Mouse (Mus musculus): Measurements from ENCODE around the gene Fam19a2. TPM values are rescaled to one million over a fixed set of nuclear protein-coding genes. Genes with fewer than 3 reads are reported as not detected.

Fam19a2 gene
- total RNA-seq (2021): 1 to 10 TPM; 1.4 to 1.7 TPM
- long read RNA-seq, experiment 1, full-length matches to known transcripts: 2 of 3 reads
- long read RNA-seq, experiment 1, partial matches to known transcripts: 0 of 3 reads
- long read RNA-seq, experiment 1, other reads (novel, unspliced or antisense): 1 of 3 reads
- long read RNA-seq, experiment 2, full-length matches to known transcripts: 1 of 3 reads
- long read RNA-seq, experiment 2, partial matches to known transcripts: 1 of 3 reads
- long read RNA-seq, experiment 2, other reads (novel, unspliced or antisense): 1 of 3 reads

DNA sequence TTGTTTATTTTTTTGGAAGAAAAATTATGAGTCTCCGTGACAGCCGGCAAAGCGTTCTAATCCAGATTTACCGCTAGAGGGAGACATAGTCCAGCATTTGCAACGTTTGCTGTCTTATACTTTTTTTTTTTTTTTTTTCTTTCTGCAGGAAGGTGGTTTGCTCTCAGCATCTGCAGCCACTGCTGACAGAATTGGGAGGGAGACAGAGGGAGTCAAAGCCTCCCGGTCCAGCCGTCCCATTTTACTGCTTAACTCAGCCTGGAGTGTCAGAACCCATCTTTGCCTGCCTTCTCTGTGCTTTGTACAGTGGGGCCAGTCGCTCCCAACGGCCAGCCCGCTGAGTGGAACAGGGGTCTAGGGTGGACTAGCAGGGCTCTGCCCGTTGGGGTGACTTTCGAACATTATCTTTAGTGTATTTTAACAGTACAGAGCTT is at the start of gene Fam19a2:
Gene Fam19a2, plus strand, starts transcription at position 121 of the 434 bp plus-strand sequence.
- DNase-seq (ENCODE audit: low spot score in 2 of 2): peak in 1 of 2 experiments; percentile 35

DNA sequence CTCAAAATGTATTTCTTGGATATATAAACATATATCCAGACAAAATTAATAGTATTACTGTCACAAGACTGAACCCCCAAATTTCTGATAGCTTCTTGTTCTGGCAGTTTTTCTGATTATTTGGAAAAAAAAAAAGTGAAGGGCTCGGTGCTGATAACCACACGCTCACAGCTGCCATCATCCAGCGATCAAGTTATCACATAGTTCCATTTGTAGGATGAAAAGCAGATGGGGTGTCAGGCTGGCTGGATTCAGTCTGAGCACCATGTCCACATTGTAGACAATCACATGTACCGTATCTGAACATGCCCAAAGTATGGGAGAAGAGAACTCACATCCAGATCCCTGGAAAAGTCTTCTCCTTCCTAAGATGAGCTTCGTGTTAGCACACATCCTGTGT is 41.0 kb upstream of the Fam19a2 start:
- no peak for DNase-seq (ENCODE audit: low spot score in 2 of 2)

DNA sequence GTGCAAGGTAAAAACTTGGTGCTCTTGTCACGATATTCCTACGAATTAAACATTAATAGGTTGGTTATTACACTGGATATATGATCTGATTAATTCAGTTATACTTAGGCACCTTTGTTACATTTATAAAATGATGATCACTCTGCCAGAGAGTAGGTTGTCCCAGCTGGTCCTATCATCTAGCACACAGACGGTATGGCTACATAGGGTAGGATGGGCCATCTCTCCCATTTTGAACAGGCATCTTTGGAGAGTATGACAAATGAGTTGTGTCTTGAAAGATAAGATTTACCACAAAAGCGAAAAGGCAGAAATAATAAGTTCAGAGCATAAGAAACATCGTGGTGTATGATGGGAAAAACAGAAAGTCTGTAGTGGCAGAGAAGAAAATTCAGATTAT is 34.4 kb upstream of the Fam19a2 start:
- no peak for DNase-seq (ENCODE audit: low spot score in 2 of 2)

DNA sequence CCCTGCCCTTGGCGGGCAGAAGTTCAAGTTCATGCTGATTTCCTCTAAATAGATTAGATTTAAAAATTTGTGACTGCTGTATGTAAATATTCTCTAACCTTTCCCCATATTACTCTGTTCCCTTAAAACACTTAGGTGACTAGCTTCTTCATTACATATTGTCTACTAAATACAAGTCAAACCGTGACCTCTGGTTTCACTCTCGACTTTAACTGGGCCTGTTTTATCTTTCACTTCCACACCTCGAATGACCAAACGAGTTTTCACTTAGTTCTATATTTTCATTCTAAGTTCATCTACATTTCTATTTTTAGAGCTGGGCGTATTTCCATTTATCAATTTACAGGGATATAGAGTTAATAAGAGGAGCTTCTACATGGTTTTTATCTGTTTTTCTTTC is 15.7 kb upstream of the Fam19a2 start:
- DNase-seq (ENCODE audit: low spot score in 2 of 2): no peak

DNA sequence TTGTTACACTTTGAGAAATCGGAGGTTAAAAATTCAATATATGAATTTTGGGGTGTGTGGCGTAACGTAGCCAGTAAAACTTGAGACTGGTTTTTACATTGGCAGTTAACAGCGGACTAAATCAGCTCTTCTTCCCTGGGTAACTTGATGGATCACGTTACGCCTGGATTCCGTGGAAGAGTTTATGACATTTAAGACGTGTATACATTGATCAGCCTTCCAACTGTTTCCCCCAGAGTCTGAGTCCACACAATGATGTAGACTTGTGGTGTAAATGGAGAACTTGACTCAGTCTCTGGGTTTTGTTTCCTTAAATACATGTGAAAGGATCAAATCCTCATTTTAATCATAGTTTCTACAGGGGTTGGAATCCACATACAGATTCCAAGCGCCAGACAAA is 11.9 kb upstream of the Fam19a2 start:
- DNase-seq (ENCODE audit: low spot score in 2 of 2): no peak

DNA sequence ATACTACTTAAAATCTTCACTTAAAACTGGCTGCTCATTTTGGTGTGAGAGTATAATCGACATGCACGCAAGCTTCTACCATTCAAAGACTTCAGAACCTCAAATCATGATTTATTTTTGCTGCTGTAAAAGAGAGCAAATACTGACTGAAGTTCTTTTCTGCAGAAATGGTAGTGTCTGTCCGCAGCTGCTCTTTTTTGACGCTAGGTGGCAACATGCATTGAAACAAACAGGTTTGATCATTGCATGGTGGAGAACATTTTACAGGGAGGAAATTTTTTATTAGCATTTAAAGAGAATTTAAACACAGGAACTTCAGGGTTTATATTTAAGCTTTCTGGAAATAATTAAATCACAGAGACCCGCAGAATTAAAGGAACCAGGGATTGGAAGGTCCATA is 9.5 kb upstream of the Fam19a2 start:
- DNase-seq (ENCODE audit: low spot score in 2 of 2): no peak

DNA sequence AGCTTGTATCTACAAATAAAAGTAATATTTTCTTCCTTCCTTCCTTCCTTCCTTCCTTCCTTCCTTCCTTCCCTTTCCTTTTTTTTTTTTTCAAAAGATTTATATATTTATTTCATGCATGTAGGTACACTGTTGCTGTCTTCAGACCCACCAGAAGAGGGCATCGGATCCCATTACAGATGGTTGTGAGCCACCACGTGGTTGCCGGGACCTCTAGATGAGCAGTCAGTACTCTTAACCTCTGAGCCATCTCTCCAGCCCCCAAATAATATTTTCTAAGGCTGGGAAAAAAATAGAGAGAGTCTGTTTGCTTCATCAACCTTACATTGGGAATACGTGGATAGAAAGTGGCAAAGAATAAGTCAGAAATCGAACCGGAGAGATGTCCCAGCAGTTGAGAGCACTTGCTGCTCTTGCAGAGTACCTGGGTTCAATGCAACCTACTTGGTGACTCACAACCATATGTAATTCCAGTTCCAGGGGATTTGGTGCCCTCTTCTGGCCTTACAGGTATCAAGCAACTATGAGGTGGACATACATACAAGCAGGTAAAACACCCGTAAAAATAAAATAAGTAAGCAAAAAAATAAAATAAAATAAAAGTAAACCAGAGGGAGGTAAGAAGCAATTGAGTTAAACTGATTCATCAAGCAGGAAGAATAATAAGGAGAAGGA is 8.0 kb upstream of the Fam19a2 start:
- DNase-seq (ENCODE audit: low spot score in 2 of 2): no peak

DNA sequence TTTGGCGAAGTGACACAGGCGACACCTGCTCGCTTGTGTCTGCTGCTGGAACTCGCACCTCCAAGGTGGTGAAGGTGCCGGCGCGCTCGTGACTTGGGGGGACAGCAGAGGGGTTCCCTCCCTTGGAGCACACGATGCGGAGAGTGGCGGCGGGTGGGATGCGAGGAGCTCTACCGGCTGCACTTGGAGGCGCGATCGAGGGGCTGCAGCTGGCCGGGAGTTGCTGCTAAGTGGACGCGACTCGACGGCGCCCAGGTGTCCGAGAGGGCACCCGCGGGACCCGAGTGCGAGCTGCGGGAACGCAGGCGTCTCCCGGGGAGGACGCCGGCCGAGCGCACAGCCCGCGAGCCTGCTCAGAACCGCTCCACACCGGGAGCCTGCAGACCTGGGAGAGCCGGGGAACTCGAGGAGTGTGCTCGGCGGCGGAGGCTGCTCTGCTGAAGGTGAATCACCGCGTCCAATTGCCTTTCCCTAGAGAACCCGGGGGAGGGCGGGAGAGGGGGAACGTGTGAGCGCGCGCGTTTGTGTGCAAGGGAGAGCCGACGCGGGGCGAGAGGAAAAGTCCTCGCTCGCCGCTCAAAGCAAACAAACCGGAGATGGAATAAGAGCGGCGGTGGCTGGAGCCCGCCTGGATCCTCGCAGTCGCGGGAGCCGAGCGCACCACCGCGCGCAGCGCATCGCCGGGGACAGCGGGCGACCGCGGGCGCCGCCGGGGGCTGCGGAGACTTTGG is 830 bp downstream of the Fam19a2 start:
- peak; percentile 34 to 52 for DNase-seq (ENCODE audit: low spot score in 2 of 2)

DNA sequence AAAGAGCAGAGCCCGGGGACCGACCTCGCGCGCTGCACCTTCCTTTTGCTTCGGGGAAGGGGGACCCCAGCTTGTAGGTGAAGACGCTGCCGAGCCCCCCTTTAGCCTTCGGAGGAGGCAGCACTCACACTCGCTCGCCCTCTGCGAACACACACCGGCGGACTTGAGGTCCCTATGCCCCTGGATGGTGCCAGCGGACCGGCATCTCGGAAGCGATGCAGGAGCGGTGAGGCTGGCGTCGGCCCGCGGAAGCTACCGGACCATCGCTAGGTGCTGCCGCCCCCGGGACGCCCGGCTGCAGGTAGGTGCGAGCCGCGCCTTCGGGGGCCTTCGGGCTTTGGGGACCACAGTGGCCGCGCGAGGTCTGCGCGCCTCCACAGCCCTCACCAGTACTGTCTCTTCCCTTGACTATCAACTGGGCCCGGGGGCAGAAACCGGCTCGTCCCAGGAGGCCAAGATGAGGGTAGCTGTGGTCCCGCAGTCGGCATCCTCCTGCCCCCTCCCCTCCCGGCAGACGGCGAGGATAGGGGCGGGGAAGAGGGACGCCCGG is 1.5 kb downstream of the Fam19a2 start:
- DNase-seq (ENCODE audit: low spot score in 2 of 2): peak in 1 of 2 experiments; percentile 23

DNA sequence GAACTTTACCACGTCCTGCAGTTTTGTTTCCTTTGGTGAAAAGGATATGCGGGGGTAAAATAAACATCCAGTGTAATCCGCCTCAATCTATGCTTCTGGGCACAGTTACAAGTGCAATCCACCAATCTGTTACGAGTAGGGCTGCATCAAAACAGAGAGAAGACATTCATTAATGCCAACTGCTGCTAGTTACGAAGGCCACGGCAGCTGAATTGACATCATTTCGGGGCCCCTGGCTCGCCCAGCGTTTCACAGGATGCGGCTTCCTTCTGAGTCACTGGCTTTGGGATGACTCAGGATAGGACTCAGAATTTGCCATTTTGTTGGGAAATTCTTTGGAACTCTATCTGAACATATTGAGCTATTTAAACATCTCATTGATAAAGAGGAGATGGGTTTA is 4.8 kb downstream of the Fam19a2 start:
- peak in 1 of 2 experiments; percentile 14 for DNase-seq (ENCODE audit: low spot score in 2 of 2)

DNA sequence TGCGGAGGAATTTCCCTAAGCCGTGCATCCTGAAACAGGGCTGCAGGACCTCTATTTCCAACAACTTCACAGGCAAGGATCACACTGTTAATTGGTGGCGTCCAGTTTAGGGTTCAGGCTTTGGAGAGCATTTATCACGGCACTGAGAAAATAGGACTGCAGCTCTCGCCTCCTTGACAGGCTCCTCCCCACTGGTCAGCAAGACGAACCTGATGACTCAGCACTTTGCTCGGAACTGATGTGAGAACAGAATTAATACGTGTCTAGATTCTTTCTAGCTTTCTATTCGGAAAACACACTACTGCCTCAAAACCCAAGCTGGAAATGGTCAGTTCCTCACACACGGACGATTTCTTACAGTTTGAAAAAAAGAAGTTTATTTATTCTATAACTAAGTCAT is 10.8 kb downstream of the Fam19a2 start:
- no peak for DNase-seq (ENCODE audit: low spot score in 2 of 2)

DNA sequence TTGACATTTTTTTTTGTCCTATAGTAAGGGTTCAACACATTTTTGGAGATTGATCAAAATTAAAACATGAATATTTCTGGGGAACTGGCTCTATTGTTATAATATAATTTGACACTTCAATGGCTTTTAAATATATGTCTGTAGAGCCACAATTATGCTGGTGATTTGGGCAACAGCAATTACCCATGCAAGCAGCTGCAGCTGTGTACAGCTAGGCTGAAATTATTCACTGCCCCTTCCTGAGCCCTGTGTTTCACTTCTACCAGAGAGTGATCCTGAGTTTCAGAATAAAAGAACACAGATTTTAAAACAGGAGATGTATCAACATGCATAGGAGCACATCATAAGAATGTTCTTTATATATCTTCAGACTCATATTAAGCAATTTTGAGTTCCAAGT is 43.5 kb downstream of the Fam19a2 start:
- no peak for DNase-seq (ENCODE audit: low spot score in 2 of 2)

DNA sequence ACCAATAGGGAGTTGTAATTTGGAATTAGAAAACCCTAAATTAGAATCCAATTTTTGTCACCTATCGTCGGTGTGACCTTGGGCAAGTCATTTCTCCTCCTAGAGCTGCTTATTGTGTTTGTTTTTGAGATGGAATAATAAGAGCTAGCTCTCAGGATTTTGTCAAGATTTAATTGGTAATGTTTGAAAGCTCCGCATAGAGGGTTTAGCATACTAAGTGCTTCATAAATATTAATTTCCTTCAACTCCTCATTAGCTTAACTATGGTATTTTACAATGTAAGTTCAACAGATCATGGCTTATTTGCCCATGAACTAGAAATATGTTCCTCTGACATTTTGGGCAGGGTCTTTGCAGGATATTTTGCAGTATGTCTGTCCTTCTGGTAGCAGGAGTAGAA is 62.5 kb downstream of the Fam19a2 start:
- DNase-seq (ENCODE audit: low spot score in 2 of 2): no peak

DNA sequence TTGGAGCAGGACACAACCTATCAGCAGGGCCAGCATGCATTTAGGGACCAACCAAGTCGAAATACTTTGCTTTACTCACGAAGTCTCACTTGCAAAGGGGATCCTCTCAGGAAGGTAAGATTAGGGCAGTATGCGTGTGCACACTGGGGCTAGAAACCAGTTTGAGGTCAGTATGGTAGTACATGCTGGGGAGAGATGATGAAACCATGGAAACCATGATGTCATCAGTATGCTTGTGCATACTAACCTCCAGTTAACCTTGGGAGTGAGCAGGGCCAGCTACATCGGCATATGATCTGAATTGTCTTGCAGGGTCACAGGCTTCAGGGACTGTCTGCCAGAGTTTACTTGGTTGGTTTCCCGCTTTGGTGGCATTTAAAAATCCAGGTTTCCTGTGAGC is 77.5 kb downstream of the Fam19a2 start:
- DNase-seq (ENCODE audit: low spot score in 2 of 2): no peak

DNA sequence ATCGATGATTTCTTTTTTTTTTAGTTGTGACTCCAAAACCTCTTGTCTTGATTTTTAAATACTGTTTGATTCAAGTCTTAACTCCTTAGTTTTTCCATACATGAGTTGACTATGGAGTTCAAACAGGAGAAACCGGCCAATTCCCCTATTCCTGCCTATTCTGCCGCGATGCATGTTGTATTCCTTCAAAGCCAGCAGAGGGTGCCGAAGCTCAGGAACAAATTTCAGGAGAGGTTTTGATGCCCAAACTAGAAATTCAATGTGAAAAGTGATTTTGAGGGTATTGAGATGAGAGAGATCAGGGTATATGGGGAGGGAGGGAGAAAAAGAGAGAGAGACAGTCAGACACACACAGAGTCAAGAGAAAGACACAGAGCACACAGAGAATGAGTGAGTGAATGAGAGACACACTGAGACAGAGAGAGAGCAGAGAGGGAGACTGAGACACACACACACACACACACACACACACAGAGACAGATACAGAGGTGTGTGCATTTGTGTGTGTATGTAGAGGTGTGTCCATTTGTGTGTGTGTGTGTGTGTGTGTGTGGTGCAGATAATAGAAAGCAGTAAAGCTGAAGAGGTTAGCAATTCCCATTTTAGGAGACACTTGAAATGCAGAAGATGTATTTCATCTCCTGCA is 78.9 kb downstream of the Fam19a2 start:
- no peak for DNase-seq (ENCODE audit: low spot score in 2 of 2)

DNA sequence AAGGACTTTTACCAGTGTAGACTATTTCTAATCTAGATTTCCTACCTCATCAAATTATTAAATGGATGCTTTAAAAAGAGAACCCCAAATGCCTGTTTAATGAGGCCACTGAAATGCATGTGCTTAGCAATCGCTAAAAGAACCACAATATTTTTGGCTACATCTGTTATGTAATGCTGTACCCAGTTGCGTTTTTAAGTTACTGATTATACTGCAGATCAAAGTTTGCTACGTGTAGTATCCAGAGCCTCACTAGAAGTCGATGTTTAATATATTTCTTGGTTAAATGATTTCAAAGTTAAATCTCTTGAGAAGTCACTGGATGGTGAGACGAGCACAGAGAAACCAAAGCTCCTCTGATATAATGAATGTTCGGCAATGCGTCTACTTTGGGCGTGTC is 82.5 kb downstream of the Fam19a2 start:
- no peak for DNase-seq (ENCODE audit: low spot score in 2 of 2)

DNA sequence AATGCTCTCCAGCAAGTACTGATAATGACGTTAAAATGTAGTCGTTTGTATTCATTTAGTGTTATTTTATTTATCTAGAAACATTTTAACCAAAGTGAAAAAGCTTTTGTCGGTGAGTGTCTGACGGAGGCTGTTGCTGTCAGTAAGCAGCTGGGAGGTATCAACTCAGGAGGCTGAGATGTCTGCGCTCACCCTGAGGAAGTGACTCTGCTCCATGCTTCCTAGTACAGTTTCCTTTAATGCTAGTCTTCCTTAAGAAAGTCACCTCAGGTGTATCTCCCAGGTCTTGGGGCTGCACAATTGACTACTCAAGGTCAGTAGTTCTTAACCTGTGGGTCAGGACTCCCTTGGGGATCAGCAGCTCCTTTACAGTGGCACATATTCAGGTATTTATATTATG is 89.9 kb downstream of the Fam19a2 start:
- no peak for DNase-seq (ENCODE audit: low spot score in 2 of 2)

DNA sequence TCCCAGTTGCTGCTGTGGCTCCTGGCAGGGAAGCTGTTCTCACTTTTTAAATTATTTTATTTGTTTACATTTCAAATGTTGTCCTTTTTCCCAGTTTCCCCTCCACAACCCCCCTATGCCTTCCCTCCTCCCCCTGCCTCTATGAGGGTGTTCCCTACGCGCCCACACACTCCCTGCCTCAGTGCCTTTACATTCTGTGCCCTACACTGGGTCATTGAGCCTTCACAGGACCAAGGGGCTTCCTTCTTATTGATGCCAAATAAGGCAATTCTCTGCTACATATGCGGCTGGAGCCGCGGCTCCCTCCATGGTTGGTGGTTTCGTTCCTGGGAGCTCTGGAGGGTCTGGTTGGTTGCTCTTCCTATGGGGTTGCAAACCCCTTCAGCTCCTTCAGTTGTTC is 93.2 kb downstream of the Fam19a2 start:
- no peak for DNase-seq (ENCODE audit: low spot score in 2 of 2)

DNA sequence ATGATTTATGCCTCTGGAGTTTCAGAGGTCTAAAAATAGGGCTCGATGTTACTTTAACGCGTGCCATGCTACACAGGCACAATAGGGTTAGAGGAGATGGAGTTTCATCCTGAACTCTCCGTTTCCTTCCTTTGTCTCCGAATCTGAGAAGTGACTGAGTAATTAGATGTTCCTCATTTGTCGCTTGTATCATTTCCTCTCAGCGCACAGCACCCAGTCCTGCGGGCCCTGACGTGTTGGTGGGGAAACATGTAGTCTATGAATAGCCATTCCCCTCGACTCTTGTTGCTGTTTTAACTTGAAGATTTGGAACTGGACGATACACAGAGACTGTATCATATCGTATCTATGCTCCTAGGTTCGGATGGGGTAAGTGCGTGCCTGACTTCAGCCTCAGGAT is 96.7 kb downstream of the Fam19a2 start:
- no peak for DNase-seq (ENCODE audit: low spot score in 2 of 2)

DNA sequence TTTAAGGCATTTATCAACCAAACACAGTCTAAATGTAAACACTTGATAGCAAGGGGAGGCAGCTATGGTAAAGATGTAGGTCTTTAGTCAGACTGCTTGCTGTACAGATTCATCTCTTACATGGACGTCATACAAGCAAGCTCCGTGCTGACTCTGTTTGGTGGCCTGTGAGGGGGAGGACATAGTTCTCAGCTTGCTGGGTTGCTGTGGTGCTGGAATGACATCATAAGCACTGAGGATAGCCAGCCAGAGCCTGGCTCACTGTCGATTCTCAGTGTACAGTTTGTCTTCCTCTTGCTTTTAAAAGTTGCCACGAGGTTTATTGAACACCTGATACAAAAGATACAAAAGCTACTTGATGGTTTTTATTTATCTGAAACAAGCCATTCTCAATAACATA is 100.8 kb downstream of the Fam19a2 start:
- no peak for DNase-seq (ENCODE audit: low spot score in 2 of 2)

DNA sequence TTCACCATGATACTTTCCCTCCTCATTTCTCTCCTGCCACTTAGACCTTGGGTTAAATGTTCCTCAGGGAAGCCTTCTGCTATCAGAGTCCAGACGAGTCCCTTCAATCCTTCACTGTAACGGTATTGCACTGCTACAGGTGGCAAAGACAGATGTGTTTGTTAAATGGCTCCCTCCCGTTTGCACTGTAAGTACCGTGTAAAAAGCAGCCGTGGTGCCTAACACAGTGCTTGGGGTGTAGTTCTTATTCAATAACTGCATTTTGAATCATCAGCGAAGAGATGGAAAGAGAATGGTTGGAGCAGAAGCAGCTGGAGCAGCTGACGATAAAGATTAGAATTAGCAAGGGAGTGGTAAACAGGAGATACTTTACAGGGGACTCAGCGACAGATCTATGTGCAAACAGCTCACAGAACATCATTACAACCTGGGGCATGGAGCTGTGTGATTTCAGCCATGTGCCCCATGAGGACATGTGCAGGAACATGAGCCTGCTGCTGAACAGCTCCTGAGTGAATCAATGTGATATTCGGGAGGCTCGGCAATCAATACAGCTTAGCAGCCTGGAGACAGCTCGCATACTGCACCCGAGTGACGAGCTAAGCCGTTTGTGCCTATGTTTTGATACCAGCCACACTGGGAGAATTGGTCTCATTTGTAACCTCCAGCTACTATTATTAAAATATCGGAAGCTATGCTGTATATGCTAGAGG is 103.5 kb downstream of the Fam19a2 start:
- DNase-seq (ENCODE audit: low spot score in 2 of 2): no peak

Data from adrenal gland, adult 18-20 months (tissue).